Mouse (Mus musculus) cerebellum, adult 2 months (tissue): ENCODE results near the gene Mtfr1l.

Source experiments
- CTCF ChIP-seq: fragments of 200-500 bp; IDR thresholded peaks from 2 replicates; pipeline ENCODE4 v1.5.1; 2011; ENCODE audit warnings: low read depth, mild to moderate bottlenecking, control low read depth, low read length, moderate library complexity, borderline replicate concordance; ENCODE audit not compliant: insufficient read depth
- POLR2A ChIP-seq: fragments of 200-500 bp; IDR thresholded peaks from 2 replicates; pipeline ENCODE4 v1.6.1; 2011; ENCODE audit warnings: low read length, control low read depth, borderline replicate concordance; ENCODE audit not compliant: insufficient read depth

DNA sequence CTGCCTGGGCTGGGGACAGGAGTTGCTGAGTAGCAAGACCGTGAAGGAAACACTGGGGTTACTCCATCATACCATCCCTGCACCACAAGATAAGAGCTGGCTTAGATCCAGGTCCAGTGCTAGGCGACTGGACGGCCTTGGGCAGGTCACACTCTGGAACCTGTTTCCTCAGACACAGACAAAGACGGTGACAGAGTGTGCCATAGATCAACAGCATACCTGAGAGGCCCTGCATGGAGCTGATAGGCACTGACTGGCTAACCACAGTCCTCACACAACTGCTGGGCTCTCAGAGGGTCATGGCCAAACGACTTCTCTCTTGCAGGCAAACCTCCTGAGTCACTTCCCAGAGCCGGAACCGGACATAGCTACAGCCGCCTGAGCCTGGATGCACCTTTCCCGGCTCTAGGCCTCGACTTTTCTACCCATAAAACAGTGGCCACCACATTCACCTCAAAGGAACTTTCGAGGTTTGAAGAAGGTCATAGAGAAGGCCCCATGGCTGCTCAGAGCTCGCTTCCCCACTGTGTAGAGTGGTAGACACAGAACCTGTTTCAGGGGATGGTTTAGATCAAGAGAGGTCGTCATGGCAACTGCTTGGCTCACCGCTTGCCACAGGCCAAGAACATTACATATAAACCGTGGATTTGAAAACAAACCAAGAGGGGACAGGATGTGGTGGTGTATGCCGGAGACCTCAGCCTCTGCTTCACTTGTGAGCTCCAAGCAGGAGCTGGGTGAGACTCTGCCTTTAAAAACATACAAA, 40.2 kb downstream of the Mtfr1l start:
- TF ChIP-seq CTCF (no peak), POLR2A (no peak)
